Mouse (Mus musculus) A20 (cell line): Measurements from ENCODE around the gene Npdc1.

Experiments
- DNase-seq: peaks from one replicate; pipeline ENCODE4 v3.0.0-alpha.2; 2011; ENCODE audit warnings: low read depth, low spot score

The Npdc1 gene

DNA sequence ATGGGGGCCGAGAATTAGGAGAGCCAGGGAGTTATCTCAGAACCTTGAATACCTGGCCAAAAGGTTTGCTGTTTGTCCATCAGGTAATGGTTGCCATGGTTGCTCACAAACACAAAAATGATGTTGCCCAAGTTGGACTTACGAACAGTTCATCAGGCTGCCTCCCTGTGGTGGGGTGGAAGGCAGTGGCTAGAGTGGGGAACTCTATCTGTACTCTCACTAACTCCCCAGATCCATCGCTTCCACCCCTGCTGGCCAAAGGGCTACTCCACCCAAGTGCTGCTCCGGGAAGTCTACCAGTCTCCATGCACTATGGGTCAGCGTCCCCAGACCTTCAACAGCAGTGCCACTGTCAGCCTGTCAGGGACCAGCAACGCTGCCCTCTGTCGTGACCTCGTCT, at the start of gene Npdc1:
TSS of gene Npdc1 (plus strand) at position 301 of the 400 bp plus-strand sequence.
- DNase-seq: no peak

GRCm38 (mm10) chr2:25349499-25349898, 49.7 kb upstream of the Npdc1 start:
- DNase-seq: no peak

DNA sequence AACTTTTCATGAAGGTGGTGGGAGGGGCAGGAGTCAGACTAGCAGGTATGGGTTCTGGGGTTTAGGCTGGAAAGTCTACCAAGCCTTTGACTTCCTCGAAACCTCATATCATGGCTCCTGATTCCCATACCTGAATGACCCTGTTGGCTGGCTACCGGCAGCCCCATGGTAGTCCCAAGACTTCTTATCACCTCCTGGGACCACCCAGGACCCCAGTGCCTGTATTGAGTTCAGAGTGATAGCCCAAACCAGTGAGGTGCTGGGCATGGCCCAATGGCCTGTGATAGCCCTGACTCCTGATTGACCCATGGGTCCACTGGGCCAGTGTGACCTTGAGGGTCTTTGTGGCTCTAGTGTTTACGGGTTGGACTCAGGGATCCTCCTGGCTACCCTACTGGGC, 48.5 kb upstream of the Npdc1 start:
- DNase-seq: no peak

DNA sequence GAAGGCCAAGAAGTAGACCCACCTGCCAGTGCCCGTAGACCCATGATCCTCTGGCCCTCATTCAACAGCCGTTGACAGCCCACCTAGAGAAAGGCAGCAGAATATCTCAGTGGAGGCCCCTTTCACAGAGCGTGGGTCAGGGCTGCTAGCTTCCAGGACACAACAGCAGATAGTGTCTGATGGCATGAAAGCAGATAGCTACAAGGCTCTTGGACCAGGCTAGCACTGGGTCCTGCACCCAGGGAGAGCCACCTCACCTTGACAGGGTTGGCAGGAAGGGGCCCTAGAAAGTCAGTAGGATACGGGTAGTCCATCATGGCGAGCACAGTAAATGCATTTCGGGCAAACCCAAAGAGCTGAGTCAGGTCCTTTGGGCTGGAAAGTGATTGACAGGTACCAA, 44.9 kb upstream of the Npdc1 start:
- no peak for DNase-seq

GRCm38 (mm10) chr2:25355419-25356066, 43.6 kb upstream of the Npdc1 start:
- DNase-seq: no peak

DNA sequence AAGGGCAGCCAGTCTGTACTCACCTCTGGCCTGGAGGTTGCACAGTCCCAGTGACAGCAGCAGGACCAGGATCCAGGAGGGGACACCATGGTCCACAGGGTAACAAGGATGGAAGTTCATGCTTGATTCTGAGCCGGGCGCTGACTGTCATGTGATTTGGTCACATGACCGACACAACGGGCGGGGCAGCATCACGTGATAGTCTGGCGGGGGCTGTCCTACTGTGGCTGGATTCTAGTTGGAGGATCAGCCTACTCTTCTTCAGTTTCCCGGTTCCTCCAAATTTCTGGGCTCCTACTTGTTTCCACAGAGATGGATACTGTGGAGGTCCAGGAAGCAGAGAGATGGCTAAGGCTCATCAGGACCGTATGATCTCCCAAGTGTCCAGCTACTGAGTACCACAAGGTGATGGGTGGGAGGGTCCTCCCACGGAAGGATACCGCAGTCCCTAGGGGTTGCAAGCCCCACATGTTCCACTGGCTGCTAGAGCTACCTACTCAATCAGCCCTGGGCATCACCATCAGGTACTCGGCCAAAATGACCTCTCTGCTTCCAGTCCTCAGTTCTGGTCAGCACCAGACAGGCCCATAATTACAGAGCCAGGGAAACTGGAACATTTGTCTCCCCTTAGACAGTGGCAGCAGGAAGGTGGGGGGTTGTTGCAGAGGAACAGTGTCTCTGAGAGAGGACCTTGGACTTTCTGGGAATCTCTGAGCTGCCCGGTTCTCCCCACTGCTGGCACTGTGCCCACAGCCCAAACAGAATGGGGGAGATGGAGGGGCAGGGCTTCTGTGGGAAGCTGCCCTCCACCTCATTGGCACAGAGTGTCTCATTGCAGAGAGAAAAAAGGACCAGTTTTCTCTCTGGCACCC, 42.7 kb upstream of the Npdc1 start, which contains the start of gene Dpp7:
TSS of gene Dpp7 (minus strand) at position 152 of the 872 bp plus-strand sequence.
- DNase-seq: peak; percentile 85

GRCm38 (mm10) chr2:25359848-25360247, 39.3 kb upstream of the Npdc1 start:
- no peak for DNase-seq

- DNase-seq: no peak
Observed at GRCm38 (mm10) chr2:25363478-25364178, 35.5 kb upstream of the Npdc1 start.

DNA sequence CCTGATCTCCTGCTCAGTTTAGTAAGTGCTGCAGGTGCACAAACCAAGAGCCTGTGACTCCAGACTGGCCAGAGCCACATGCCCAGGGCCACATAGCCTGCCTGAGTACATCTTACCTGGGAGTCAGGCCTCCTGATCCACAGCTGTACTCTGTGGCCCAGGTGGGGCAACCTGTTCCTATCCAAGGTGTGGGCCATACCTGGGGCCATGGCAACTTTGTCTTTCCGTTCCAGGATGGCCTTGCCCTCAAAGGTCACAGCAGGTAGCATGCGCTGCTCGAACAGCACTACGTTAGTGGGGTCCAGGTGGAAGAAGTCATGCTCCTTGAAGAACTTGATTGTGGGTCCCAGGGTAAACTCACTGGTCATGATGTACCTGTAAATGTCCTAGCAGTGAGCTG, 34.8 kb upstream of the Npdc1 start:
- DNase-seq: no peak

DNA sequence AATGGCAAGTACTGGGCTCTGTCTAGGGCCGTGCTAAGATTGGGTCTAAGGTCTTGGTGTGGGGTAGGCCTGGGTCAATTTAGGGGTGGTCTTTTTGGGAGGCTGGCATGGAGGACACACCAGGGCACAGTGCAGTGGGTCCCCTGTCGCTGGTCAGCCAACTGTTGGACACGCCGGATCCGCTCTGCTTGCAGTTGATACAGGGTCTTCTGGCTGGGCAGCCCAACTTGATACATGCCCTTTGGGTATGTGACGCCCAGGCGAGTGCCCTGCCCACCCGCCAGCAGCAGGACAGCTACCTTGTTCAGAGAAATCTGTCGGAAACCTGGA, 34.4 kb upstream of the Npdc1 start:
- DNase-seq: no peak

DNA sequence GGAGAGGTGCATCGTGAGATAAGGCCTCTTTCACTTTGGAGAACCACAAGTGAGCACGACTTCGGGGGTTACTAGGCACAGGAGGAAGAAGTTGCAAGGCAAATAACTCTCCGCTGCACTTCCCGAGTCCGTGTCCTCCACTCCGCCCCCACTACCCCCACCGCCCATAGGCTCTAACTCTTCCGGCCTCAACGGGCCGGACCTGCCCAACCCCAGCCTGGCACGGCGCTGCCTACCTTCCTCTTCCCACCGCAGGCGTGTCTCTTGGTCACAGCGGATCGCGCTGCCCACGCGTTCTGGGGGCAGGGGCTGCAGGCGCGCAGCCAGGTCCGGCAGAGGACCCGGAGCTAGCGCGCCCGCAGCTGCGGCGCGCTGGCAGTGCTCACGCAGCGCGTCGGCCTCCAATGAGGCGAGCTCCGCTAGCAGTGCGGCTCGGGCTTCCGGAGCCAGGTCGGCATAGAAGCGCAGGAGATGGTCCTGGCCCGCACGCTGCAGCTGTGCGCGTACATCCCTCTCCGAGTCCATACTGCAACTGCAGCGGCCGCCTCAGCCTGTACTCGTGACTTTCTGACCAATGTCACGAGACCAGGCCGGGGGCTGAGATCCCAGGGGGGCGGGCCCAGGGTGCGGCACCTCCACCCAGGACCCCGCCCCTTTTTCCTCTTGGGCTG, 33.9 kb upstream of the Npdc1 start, which contains the start of gene Uap1l1:
TSS of gene Uap1l1 (minus strand) at position 592 of the 671 bp plus-strand sequence.
- DNase-seq: peak; percentile 87

DNA sequence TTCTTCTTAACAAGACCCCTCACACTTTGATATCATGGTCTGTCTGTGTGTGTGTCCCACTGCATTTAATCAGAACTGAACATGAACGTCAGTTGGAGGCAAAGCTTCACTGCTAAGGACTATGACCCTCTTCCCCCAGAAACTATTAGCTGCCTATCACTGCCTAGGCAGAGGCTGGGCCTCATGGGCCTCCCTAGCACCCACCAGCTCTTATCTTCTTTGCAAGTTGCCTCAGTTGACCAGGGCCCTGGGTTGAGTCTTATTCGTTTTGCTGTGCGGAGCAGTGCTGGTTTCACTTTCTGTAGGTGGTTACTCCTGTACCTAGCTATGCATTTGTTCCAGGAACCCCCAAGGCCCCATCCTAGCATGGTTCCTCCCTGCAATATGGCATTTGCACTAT, 29.2 kb upstream of the Npdc1 start:
- DNase-seq: no peak

- peak; percentile 95 for DNase-seq
Observed at GRCm38 (mm10) chr2:25371764-25372643, 27.1 kb upstream of the Npdc1 start, which contains the start of gene Sapcd2. TSS of gene Sapcd2 (plus strand) at chr2:25372321.

DNA sequence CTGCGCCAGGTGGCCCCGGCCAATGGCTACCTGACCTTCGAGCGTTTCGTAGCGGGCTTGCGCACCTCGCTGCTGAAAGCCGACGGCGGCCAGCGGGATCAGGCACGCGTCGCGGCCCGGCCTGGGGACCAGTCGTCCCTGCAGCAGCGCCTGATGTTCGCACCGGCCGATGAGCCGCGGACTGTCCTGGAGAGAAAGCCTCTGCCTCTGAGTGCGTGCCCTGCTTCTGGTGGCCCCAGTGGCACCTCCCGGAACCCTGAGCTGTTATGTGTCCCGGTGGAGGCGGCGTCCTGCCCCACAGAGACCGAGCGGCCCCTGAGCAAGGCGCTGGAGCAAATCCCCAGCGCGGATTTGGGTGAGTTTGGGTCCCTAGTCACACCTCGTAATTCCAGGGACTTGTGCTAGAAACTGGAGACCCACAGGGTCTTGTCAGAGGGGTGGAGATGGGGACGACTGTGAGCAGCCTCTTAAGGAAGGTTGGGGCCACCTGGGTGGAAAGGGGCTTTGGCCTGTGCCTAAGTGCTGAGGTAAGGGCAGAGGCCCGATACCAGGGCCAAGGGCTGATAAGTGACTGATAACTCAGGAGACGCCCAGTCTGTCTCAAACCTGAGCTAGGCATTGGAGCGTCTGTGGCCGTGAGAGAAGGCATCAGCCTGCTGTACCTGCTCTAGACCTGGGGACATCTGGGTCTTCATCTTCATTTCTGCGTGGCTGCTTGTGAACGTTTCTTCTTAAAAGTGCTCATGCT, 26.3 kb upstream of the Npdc1 start:
- DNase-seq: no peak

DNA sequence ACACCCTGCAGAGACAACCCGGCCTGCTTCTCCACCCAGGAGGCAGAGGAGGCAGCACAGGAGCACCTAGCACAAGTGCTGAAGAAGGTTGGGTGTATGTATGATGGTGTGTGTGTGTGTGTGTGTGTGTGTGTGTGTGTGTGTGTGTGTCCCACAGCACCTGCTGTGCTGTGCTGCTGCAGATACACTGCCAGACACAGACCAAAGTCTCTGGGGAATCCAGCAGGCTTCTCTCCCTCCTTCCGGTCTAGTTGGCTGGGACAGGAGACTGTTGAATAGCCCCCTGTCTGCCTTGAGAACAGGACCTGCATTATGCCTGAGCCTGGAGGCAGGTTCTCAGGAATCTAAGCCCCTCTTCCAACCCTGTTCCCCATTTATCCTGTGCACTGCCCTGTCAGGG, 25.7 kb upstream of the Npdc1 start:
- DNase-seq: peak; percentile 61

DNA sequence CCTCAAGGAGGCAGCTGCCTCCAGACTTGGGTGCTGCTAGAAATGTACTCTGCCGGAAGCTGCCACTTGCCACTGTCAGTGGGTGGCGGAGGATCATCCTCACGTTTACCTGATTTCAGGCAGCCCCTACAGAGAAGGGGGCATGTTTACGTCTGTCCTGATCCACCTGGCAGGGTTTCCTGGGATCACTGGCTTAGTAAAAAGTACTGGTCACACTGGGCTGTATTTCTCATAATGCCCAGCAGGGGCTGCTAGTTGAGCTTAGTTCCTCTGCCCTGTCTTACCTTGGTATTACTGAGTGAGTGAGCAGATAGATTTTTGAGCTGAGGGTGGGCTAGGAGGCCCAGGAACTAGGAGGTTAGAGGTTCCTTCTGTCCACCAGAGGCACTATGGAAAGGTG, 22.6 kb upstream of the Npdc1 start:
- DNase-seq: peak; percentile 56

DNA sequence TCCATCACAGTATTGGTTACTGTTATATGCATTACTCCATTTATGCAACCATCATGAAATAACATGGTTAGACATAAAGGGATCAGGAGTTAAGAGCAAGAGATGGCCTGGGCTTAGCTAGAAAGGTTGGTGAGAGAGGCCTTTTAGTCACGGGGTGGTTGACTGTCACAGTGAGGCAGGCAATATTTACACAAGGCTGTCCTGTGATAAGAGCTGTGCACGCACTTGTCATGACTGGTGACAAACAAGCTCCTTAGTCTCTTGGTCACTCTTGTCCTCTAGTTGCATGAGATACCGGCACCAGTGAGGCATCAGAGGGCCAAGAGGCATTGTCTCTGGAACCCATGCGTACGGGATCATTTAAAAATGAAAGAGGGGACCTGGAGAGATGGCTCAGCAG, 14.7 kb upstream of the Npdc1 start:
- no peak for DNase-seq

- no peak for DNase-seq
Observed at GRCm38 (mm10) chr2:25391266-25391665, 7.9 kb upstream of the Npdc1 start.

DNA sequence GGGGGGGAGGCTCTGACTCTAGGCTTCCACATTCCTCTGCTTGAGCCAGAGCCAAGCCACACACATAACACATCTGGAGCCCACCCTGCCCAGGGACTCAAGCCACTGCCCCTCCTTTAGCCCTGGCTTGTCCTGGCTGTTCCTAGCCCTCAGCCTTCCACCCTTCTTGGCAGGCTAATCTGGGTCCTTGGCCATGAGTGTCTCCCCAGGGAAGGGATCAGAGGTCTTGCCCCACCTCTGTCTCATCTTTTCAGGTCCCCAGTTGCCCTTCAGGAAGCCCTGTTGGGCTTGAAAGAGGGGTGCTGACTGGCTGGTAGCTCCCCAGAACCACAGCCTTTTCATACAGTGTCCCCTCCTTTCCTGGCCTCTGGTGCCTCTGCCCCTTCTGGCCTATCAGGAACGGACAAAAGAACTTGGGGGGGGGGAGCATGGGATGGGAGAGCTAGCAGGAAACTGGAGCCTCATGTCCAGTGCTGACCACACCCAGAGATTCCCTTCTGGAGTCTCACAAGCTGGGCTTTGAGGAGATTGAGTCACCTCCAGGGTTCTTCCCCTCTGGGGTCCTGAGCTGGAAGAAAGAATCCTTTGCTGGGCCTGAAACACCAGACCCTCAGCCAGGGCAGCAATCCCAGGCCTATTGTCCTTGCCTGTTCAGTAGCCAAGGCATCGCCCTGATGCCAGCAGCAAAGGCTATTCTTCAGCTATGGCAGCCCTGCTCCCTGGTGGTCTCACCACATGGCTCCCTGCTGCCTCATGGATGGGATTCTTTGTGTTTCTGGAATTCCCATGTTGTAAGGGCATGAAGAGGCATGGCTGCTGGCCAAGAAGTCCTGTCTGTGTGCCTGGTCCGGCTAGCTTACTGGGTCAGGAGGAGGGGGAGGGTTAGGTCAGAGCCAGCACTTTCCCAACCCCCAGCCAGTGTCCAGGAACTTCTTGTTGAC, 4.6 kb upstream of the Npdc1 start:
- DNase-seq: no peak
